Mouse (Mus musculus) liver, embryonic 14.5 days (tissue): ENCODE data around the gene Hif3a. TPM values are rescaled to one million over a fixed set of nuclear protein-coding genes. Genes with fewer than 3 reads are reported as not detected.

Source experiments
- ATAC-seq: fragments of 200-750 bp; cut with Nextera tagmentation; 2 replicates; pipeline ENCODE4 v1.8.0; 2017; ENCODE audit warnings: moderate number of reproducible peaks, mild to moderate bottlenecking, moderate library complexity; ENCODE audit not compliant: insufficient read depth
- DNase-seq, 3 experiments: peaks; one replicate each; pipeline ENCODE4 v3.0.0-alpha.2; 2012 to 2013; ENCODE audit warnings: low read depth in 3 of 3, low spot score in 3 of 3
- H3K27ac ChIP-seq: fragments of 300-500 bp; sonication (generic); 2 replicates; pipeline ENCODE4 v1.5.1; 2014; ENCODE audit warnings: moderate library complexity, mild to moderate bottlenecking, control low read depth, inconsistent platforms
- H3K27me3 ChIP-seq: fragments of 300-500 bp; sonication (generic); 2 replicates; pipeline ENCODE4 v1.6.1; 2014; ENCODE audit warnings: mild to moderate bottlenecking, low read length, moderate library complexity; ENCODE audit not compliant: control insufficient read depth, insufficient read depth
- H3K36me3 ChIP-seq: fragments of 300-500 bp; sonication (generic); replicated peaks from 2 replicates; pipeline ENCODE4 v1.6.1; 2014; ENCODE audit warnings: low read depth; ENCODE audit not compliant: control insufficient read depth, insufficient read depth
- H3K4me1 ChIP-seq, 2 experiments: fragments of 200-500 bp in 1 of 2; fragments of 300-500 bp in 1 of 2; sonication (generic) in 1 of 2; replicated peaks; 2 replicates each; pipeline ENCODE4 v1.6.1; 2012 to 2014; ENCODE audit warnings: antibody characterized with exemption in 1 of 2, inconsistent platforms in 1 of 2, low read length in 1 of 2; ENCODE audit not compliant: control insufficient read depth in 2 of 2, insufficient read depth in 2 of 2
- H3K4me2 ChIP-seq: fragments of 300-500 bp; sonication (generic); 2 replicates; pipeline ENCODE4 v1.6.1; 2014; ENCODE audit warnings: low read depth, mild to moderate bottlenecking, control low read depth, moderate library complexity
- H3K4me3 ChIP-seq, 2 experiments: fragments of 200-500 bp in 1 of 2; fragments of 300-500 bp in 1 of 2; sonication (generic) in 1 of 2; 2 replicates each; pipeline ENCODE4 v1.5.1; 2012 to 2014; ENCODE audit warnings: low read depth in 2 of 2, low read length in 2 of 2, mild to moderate bottlenecking in 2 of 2, control low read depth in 1 of 2, inconsistent platforms in 1 of 2, moderate library complexity in 1 of 2; ENCODE audit not compliant: insufficient read depth in 1 of 2
- H3K9ac ChIP-seq: fragments of 300-500 bp; sonication (generic); replicated peaks from 2 replicates; pipeline ENCODE4 v1.6.1; 2014; ENCODE audit warnings: mild to moderate bottlenecking, control low read depth, moderate library complexity
- H3K9me3 ChIP-seq: fragments of 300-500 bp; sonication (generic); 2 replicates; pipeline ENCODE4 v1.6.1; 2016; ENCODE audit warnings: low read length, mixed read lengths; ENCODE audit not compliant: control insufficient read depth
- CTCF ChIP-seq: IDR thresholded peaks from 2 replicates; pipeline ENCODE4 v1.5.1; 2016; ENCODE audit warnings: antibody characterized with exemption, low read depth, control low read depth
- EP300 ChIP-seq: IDR thresholded peaks from 2 replicates; pipeline ENCODE4 v1.6.1; 2016; ENCODE audit warnings: antibody characterized with exemption, low read depth
- WGBS: fragments of 180-500 bp; shearing (Covaris S2); extraction: QIAGEN DNeasy Blood & Tissue Kit; methylation state at CpG from one replicate; pipeline ENCODE4 v1.1.7; 2014; ENCODE audit not compliant: insufficient replicate concordance; 5-methylcytosine and 5-hydroxymethylcytosine counted together
- polyA plus RNA-seq, 2 experiments: library from polyadenylated mRNA; depleted of rRNA in 1 of 2; stranded (reverse) in 1 of 2; unstranded in 1 of 2; fragments of >200 nt; fragmentation: Nextera tagmentation in 1 of 2; extraction: Ambion mirVana in 1 of 2; gene quantifications; 2 replicates each; pipeline versions ENCODE4 v1.2.1 to v1.2.3; 2012 to 2014

Gene Hif3a
- polyA plus RNA-seq, 2 experiments, result 9.8 to 22.8 TPM

DNA sequence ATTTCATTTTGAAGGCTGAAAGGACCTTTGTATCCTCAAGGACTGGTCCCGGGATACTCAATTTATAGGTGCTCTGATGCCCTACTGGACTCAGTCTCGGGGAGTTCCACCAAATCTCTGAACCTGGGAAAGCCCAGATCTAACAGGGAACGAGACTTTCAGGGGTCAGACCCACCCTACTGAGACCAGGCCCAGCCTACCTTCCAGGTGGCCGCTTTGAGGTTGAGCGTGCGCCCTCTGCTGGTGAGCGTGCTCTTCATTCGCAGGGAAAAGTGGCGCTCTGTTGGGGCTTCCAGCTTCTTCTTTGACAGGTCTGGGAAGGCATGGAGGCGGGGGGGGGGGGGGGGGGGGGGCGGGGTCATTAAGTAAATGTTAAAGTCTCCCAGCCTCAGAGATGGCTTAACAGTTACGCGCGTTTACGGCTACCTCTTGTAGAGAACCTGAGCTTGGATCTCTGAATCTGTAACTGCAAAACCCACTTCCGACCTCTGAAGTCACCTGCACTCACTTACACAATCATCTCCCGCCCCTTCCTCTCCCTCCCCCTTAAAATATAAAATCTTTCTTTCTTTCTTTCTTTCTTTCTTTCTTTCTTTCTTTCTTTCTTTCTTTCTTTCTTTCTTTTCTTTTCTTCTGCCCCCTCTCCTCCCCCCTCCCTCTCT, 11.2 kb downstream of the Hif3a start:
- Histone ChIP-seq H3K9me3 (no peaks in the 10 kb centered on the region), H3K36me3 (peaks cover 23% of the 10 kb centered on the region), H3K4me3 (no peak overlapping the region), H3K4me2 (no peak overlapping the region), H3K9ac (no peak overlapping the region), H3K27me3 (no peaks in the 10 kb centered on the region), H3K4me1 (peaks cover 5 to 6% of the 10 kb centered on the region in 2 experiments), H3K27ac (no peak overlapping the region)
- ATAC-seq, result peak; percentile 7; the same call in 1 of the 2 replicates
- DNase-seq, result peak in 1 of 3 experiments; percentile 45
- TF ChIP-seq CTCF, result peak; percentile 92
- no peak for TF ChIP-seq EP300
- WGBS, result 22% methylated on average over 15 of the region's 17 CpGs

DNA sequence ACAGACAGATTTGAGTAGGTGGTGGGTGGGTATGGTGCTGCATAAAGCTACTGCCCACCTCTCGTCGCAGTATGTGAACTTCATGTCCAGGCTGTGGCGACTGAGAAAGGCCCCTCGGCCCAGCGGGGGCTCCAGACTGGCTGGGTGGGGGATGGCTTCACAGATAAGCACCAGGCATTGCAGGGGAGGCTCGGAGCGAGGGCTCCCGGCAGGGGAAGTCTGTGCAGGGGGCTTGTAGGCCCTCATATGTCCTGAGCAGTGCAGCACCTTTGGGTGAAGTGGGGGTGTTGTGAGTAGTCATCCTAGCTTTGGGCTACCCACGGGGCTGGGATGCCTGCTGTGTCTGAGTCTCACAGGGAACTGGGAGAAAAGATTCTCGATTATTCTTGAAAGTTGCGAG, 11.7 kb downstream of the Hif3a start:
- ATAC-seq (0 out of 2 replicates have a peak, but pooled peaks have one; percentile 21), DNase-seq (no peak)
- TF ChIP-seq EP300 (no peak), CTCF (no peak)
- Histone ChIP-seq H3K27me3 (no peaks in the 10 kb centered on the region), H3K4me1 (peaks cover 2 to 3% of the 10 kb centered on the region in 2 experiments; a peak in 3 of 4 replicates), H3K36me3 (peaks cover 23% of the 10 kb centered on the region), H3K9me3 (no peaks in the 10 kb centered on the region), H3K4me3 (no peak overlapping the region), H3K9ac (no peak overlapping the region), H3K27ac (no peak overlapping the region), H3K4me2 (no peak overlapping the region)
- 54% methylated on average over 11 of the region's 11 CpGs for WGBS

DNA sequence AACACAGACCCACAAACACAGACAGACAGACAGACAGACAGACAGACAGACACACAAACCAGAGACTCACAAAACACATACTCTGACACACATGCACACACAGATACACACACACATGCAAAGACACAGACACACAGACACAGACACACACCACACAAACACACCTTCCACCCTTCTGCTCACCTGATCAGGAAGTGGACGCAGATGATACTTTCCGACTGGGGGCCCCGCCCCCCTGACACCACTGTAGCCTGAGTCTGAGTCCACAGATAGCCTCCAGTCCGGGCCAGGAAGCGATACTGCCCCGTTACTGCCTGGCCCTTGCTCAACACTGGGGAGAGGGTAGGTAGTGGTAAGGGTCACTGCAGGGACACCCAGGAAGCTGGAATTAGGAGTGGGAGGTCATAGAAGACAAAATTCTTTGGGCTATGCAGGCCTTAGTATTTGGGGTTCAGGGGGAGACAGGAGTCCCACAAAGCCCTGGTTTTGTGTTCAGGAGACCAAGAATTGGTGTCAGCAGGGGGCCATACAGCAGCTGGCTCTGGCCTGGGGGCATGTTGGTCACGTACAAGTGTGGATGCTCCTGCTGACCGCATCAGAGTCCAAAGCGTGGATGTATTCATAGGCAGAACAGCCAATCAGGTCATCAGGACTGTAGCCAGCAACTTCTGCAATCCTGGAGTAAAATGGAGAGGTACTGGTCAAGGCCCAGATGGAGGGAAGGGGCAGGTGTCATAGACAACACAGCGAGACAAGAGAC, 13.6 kb downstream of the Hif3a start:
- Histone ChIP-seq H3K27ac (no peak overlapping the region), H3K9me3 (no peaks in the 10 kb centered on the region), H3K9ac (no peak overlapping the region), H3K36me3 (peaks cover 28% of the 10 kb centered on the region), H3K4me1 (no peaks in the 10 kb centered on the region), H3K4me2 (no peak overlapping the region), H3K4me3 (no peak overlapping the region), H3K27me3 (no peaks in the 10 kb centered on the region)
- ATAC-seq (no peak), DNase-seq (no peak)
- WGBS, result 81% methylated on average over 10 of the region's 10 CpGs
- TF ChIP-seq EP300 (no peak), CTCF (no peak)

DNA sequence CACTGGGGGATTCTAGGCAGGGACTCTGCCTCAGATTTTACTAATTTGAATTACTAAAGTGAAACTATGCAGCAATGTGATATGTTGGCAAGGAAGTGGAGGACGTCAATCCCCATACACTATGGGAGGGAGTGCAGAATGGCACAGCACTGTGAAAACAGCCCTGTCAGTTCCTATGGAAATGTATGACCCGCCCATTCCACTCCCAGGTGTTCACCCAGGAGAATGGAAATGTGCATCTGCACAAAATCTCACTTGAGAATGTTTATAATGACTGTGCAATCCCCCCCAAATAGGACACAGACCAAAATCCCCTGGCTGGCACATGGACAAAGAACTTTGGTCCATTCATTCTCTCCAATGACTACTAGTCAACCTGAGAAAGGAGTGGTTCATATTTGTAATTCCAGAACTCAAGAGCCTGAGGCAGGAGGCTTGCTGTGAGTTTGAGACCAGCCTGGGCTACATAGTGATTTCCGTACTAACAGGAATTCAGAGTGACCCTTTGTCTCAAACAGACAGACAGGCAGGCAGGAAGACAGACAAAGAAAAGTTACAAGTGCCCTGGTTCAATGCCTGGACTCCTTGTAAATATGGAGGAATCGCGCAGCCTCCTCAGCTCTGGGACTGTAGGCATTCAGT, 15.1 kb downstream of the Hif3a start:
- DNase-seq (no peak), ATAC-seq (no peak)
- peaks cover 38% of the 10 kb centered on the region for H3K36me3 ChIP-seq
- H3K4me1 ChIP-seq, result no peaks in the 10 kb centered on the region
- no peak overlapping the region for H3K9ac ChIP-seq
- no peaks in the 10 kb centered on the region for H3K9me3 ChIP-seq
- TF ChIP-seq CTCF (no peak), EP300 (no peak)
- no peak overlapping the region for H3K27ac ChIP-seq
- no peak overlapping the region for H3K4me3 ChIP-seq
- no peaks in the 10 kb centered on the region for H3K27me3 ChIP-seq
- no peak overlapping the region for H3K4me2 ChIP-seq
- 83% methylated on average over 5 of the region's 5 CpGs for WGBS

DNA sequence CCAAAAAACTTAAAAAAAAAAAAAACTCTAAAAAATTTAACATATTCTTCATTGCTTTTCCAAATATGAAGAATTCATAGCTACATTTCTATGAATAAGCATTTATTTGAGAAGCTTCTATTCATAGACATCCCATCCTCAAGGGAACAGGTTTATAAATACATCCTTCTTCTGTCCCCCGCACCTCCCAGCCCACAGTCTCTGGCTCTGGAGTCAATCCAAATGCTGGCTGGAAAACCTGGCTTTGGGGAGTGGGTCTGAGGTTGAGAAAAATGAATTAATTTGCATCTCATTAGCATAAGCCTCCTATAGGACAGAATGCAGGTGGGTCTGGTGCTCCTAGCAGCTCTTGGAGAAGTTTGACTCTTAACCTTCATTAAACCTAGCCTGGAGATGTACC, 16.5 kb downstream of the Hif3a start:
- H3K27me3 ChIP-seq, result no peaks in the 10 kb centered on the region
- H3K9me3 ChIP-seq, result no peaks in the 10 kb centered on the region
- H3K4me1 ChIP-seq, result no peaks in the 10 kb centered on the region
- H3K9ac ChIP-seq, result no peak overlapping the region
- ATAC-seq (no peak), DNase-seq (no peak)
- TF ChIP-seq EP300 (no peak), CTCF (no peak)
- H3K4me3 ChIP-seq, result no peak overlapping the region
- no peak overlapping the region for H3K4me2 ChIP-seq
- 81% methylated on average over 1 of the region's 1 CpGs for WGBS
- H3K36me3 ChIP-seq, result peaks cover 42% of the 10 kb centered on the region
- no peak overlapping the region for H3K27ac ChIP-seq
